Mouse (Mus musculus) midbrain, embryonic 11.5 days (tissue): ENCODE data around the gene Per3. TPM values are rescaled to one million over a fixed set of nuclear protein-coding genes. Genes with fewer than 3 reads are reported as not detected.
A peak's percentile ranks its signal among the peaks of the same experiment; 100 is the strongest.

Source experiments
- ATAC-seq: fragments of 200-750 bp; cut with Nextera tagmentation; 2 replicates; pipeline ENCODE4 v1.8.0; 2017; ENCODE audit warnings: moderate TSS enrichment, moderate library complexity; ENCODE audit not compliant: low FRiP score
- DNase-seq: peaks from one replicate; pipeline ENCODE4 v3.0.0; 2015; ENCODE audit warnings: low spot score; ENCODE audit errors: missing footprints
- H3K27ac ChIP-seq: fragments of 300-500 bp; sonication (generic); 2 replicates; pipeline ENCODE4 v1.5.1; 2014; ENCODE audit warnings: low read depth, low read length
- H3K27me3 ChIP-seq: fragments of 300-500 bp; sonication (generic); 2 replicates; pipeline ENCODE4 v1.6.1; 2014; ENCODE audit warnings: mild to moderate bottlenecking, low read length, moderate library complexity, mixed read lengths; ENCODE audit not compliant: control insufficient read depth, insufficient read depth
- H3K36me3 ChIP-seq: fragments of 300-500 bp; sonication (generic); 2 replicates; pipeline ENCODE4 v1.6.1; 2014; ENCODE audit warnings: mild to moderate bottlenecking, low read length, moderate library complexity, mixed read lengths; ENCODE audit not compliant: control insufficient read depth, insufficient read depth
- H3K4me1 ChIP-seq: fragments of 300-500 bp; sonication (generic); 2 replicates; pipeline ENCODE4 v1.6.1; 2014; ENCODE audit warnings: low read length; ENCODE audit not compliant: control insufficient read depth, insufficient read depth
- H3K4me2 ChIP-seq: fragments of 300-500 bp; sonication (generic); 2 replicates; pipeline ENCODE4 v1.6.1; 2014; ENCODE audit warnings: mild to moderate bottlenecking, moderate library complexity
- H3K4me3 ChIP-seq: fragments of 300-500 bp; sonication (generic); 2 replicates; pipeline ENCODE4 v1.5.1; 2014; ENCODE audit warnings: low read depth, low read length
- H3K9ac ChIP-seq: fragments of 300-500 bp; sonication (generic); 2 replicates; pipeline ENCODE4 v1.6.1; 2014; ENCODE audit warnings: low read length
- H3K9me3 ChIP-seq: fragments of 300-500 bp; sonication (generic); 2 replicates; pipeline ENCODE4 v1.6.1; 2016; ENCODE audit warnings: low read length; ENCODE audit not compliant: control insufficient read depth
- WGBS: fragments of 180-500 bp; shearing (Covaris S2); extraction: QIAGEN DNeasy Blood & Tissue Kit; methylation state at CpG from one replicate; pipeline ENCODE4 v1.1.7; 2014; 5-methylcytosine and 5-hydroxymethylcytosine counted together
- polyA plus RNA-seq: library from polyadenylated mRNA; unstranded; fragments of >200 nt; fragmentation: Nextera tagmentation; extraction: Ambion mirVana; gene quantifications from 2 replicates; pipeline ENCODE4 v1.2.1, GENCODE M21; 2014

Gene Per3
- polyA plus RNA-seq, 1 experiment from 2014 or later, result 3.9 TPM

DNA sequence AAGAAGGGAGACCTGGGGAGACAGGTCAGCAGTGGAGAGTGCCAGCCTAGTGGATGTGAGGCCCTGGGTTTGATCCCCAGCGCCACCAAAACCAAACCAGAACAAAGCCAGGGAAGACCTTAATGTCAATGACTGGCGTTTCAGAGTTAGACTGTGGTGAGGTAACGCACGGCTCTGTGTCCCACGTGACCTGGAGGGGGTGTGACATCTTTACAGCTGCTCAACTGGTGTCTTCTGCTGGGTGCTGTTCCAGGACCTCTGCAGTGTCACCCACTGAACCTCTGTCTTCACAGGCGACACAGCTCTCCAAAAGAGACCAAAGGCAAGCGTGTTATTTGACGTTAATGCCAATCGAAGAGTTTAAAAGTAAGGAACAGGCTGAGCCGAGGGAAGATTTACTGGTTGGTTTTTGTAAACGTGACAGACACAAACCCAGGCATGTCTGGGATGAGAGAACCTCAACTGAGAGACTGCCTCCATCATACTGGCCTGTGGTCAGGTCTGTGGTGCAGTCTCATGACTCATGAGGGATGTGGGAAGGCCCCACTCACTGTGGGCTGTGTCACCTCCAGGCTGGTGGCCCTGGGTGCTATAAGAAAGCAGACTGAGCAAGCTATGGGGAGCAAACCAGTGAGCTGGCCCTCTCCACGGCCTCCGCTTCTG, 38.7 kb downstream of the Per3 start:
- WGBS, result 91% methylated on average over 13 of the region's 13 CpGs
- Histone ChIP-seq H3K9ac (no peak overlapping the region), H3K27me3 (no peaks in the 10 kb centered on the region), H3K27ac (no peak overlapping the region), H3K9me3 (no peaks in the 10 kb centered on the region), H3K36me3 (no peaks in the 10 kb centered on the region), H3K4me1 (no peaks in the 10 kb centered on the region), H3K4me2 (no peak overlapping the region), H3K4me3 (no peak overlapping the region)
- no peak for DNase-seq
- no peak for ATAC-seq

DNA sequence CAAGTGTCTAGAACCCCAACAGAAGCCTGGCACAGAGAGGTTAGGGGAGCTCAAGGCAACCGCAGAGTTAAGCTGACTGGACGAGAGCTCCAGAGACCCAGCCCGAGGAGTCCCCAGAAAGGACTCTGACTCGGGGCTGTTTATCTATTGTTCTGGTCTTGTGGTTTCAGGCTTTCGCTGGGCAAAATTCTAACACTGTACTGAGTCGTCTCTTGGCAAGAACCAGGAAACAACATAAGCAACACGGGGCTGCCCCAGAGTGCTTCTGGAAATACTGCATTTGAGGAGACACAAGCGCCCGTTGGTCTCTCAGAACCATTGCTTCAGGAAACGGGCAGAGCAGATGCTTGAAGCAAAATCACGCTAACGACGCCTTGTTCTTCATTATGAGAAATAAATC, 43.1 kb downstream of the Per3 start:
- WGBS, result 81% methylated on average over 13 of the region's 13 CpGs
- no peak overlapping the region for H3K4me2 ChIP-seq
- no peaks in the 10 kb centered on the region for H3K36me3 ChIP-seq
- H3K27ac ChIP-seq, result no peak overlapping the region
- DNase-seq, result no peak
- H3K4me3 ChIP-seq, result no peak overlapping the region
- H3K9me3 ChIP-seq, result no peaks in the 10 kb centered on the region
- no peak for ATAC-seq
- no peak overlapping the region for H3K9ac ChIP-seq
- H3K27me3 ChIP-seq, result no peaks in the 10 kb centered on the region
- no peaks in the 10 kb centered on the region for H3K4me1 ChIP-seq

DNA sequence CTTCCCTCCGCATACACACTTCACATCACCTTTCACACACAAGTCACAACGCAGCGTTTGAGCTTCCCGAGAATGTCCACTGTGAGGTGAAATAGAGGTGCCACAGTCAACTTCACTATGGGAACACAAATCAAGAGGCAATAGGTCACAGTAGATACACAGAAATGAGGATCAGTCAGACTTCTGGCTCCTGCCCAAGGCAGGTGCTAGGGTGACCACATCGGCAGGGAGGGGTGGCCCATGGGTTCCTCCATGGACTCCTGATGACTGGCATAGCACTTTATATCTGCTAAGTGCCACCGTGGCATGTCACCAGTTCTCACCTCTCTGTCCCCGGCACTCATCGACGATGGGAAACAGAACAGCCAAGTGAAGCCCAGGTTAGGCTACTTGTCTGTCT, 45.8 kb downstream of the Per3 start:
- Histone ChIP-seq H3K27ac (no peak overlapping the region), H3K4me1 (no peaks in the 10 kb centered on the region), H3K27me3 (no peaks in the 10 kb centered on the region), H3K4me2 (no peak overlapping the region), H3K9ac (no peak overlapping the region), H3K36me3 (no peaks in the 10 kb centered on the region), H3K4me3 (no peak overlapping the region), H3K9me3 (no peaks in the 10 kb centered on the region)
- DNase-seq (no peak), ATAC-seq (no peak)
- WGBS, result 94% methylated on average over 9 of the region's 9 CpGs

DNA sequence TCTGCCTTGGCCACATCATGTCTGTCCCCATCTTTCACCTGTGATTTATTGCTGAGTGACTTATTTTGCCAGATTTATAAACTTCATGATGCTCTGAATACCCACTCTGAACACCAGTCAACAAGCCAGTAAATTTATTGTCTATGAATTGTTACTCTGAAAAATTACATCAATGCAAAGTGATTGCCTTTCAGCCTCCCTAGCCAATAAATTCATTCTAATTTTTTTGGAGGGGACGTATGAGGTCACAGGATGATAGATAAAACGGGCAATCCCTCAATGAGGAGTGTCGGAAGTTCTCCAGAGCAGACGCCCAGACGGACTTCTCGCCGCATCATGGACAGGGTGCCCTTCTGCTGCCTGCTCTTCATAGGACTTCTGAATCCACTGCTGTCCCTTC, 47.7 kb downstream of the Per3 start, which contains the start of gene Uts2:
Uts2 (plus strand) TSS at position 301 of the 400 bp plus-strand sequence.
- Histone ChIP-seq H3K9ac (no peak within 1 kb of the TSS), H3K27ac (no peak within 1 kb of the TSS), H3K4me1 (no peaks in the 10 kb centered on the region), H3K36me3 (no peaks in the 10 kb centered on the region), H3K9me3 (no peaks in the 10 kb centered on the region), H3K4me2 (no peak within 1 kb of the TSS), H3K4me3 (no peak within 1 kb of the TSS), H3K27me3 (no peaks in the 10 kb centered on the region)
- no peak for ATAC-seq
- 92% methylated on average over 7 of the region's 7 CpGs for WGBS
- DNase-seq, result no peak

DNA sequence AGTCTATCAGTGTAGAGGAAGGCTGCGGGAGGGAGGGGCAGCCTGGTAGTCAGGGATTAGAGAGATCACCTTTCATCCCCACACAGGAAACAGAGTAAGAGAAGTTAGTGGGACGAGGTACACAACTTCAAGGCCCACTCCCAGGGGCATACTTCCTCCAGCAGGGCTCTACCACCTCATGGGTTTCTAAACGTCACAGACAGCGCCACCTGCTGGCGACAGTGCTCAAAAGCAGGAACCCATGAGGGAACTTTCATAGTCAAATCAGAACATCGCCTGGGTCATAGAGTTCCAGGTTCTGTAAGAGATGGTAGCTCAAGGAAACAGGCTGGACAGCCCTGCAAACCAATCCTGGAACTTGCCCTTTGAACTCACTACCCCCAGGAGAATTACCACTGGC, 54.3 kb downstream of the Per3 start:
- Histone ChIP-seq H3K9ac (no peak overlapping the region), H3K9me3 (no peaks in the 10 kb centered on the region), H3K4me1 (no peaks in the 10 kb centered on the region), H3K4me3 (no peak overlapping the region), H3K27me3 (no peaks in the 10 kb centered on the region), H3K27ac (no peak overlapping the region), H3K36me3 (no peaks in the 10 kb centered on the region), H3K4me2 (no peak overlapping the region)
- 45% methylated on average over 6 of the region's 6 CpGs for WGBS
- DNase-seq, result peak; percentile 85
- ATAC-seq, result no peak

DNA sequence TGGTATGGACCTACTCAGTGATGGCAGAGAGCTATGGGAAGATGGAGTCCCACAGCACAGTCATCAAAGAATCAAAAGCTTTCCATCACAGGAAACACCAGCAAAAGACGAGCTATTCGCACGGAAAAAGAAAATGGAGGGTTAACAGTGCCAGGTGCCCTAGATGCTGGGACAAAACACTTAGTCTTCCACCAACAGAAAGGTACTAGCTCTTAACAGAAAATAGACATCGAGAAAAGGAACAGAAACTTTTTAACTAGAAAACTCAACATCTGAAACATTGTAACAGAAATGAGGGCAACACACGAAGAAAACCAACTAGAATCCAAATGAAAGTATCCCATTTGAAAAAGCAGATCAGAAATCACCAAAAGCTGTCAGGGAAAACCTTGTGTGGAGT, 64.3 kb downstream of the Per3 start:
- Histone ChIP-seq H3K27ac (no peak overlapping the region), H3K4me2 (no peak overlapping the region), H3K4me3 (no peak overlapping the region), H3K9ac (no peak overlapping the region), H3K4me1 (no peaks in the 10 kb centered on the region), H3K36me3 (no peaks in the 10 kb centered on the region), H3K27me3 (no peaks in the 10 kb centered on the region), H3K9me3 (no peaks in the 10 kb centered on the region)
- ATAC-seq (no peak), DNase-seq (no peak)
- 85% methylated on average over 5 of the region's 5 CpGs for WGBS

DNA sequence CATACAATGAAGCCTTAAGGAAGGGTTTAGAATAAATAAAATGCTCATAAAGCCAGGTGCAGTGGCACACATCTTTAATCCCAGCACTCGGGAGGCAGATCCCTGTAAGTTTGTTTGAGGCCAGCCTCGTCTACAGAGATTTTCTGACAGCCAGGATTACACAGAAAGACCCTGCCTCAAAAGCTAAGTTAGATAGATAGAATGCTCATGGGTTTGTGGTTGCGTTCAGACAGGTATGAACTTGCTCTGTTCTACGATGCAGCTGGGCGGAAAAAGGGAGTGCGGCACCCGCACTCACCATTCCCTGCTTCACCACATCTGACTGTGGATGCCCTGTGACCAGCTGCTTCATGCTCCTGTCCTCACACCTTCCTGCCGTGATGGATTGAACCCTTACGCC, 65.0 kb downstream of the Per3 start:
- Histone ChIP-seq H3K4me2 (no peak overlapping the region), H3K36me3 (no peaks in the 10 kb centered on the region), H3K9me3 (no peaks in the 10 kb centered on the region), H3K9ac (no peak overlapping the region), H3K27ac (no peak overlapping the region), H3K27me3 (no peaks in the 10 kb centered on the region), H3K4me1 (no peaks in the 10 kb centered on the region), H3K4me3 (no peak overlapping the region)
- ATAC-seq (no peak), DNase-seq (no peak)
- 88% methylated on average over 9 of the region's 9 CpGs for WGBS

DNA sequence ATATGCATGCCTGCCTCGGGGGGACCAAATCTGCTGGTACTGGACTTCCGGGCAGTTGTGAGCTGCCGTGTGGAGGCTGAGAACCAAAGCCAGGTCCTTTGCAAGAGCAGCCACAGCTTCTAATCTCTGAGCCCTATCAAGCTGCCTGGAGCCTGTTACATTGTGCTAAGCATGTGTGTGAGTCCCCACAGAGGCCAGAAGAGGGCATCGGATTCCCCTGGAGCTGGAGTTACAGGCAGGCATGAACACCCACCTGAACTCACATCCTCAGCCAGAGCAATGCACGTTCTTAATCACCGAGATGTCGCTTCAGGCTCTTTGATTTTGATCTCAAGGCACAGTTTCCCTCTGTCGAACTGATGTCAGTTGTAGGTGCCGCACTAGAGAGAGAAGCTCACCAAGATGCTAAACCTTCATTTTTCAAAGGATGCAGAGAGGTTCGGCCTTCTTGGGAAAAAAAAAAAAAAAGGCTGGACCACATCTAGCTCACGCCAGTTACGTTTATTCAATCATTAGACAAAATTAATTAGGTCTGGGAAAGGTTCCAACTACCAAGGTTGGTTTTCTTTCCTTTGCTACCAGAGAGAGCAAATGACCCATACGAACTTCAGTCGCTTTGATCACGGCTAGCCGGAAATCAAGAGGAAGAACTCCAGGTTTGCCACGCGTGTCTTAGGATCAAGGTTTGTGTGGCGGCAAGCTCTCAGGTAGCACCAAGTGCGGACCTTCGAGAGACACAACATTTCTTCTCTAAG, 66.1 kb downstream of the Per3 start:
- H3K9ac ChIP-seq, result no peak overlapping the region
- H3K27me3 ChIP-seq, result no peaks in the 10 kb centered on the region
- H3K4me1 ChIP-seq, result no peaks in the 10 kb centered on the region
- no peak overlapping the region for H3K27ac ChIP-seq
- ATAC-seq (no peak), DNase-seq (no peak)
- H3K36me3 ChIP-seq, result no peaks in the 10 kb centered on the region
- no peak overlapping the region for H3K4me3 ChIP-seq
- 96% methylated on average over 21 of the region's 21 CpGs for WGBS
- H3K4me2 ChIP-seq, result no peak overlapping the region
- no peaks in the 10 kb centered on the region for H3K9me3 ChIP-seq

DNA sequence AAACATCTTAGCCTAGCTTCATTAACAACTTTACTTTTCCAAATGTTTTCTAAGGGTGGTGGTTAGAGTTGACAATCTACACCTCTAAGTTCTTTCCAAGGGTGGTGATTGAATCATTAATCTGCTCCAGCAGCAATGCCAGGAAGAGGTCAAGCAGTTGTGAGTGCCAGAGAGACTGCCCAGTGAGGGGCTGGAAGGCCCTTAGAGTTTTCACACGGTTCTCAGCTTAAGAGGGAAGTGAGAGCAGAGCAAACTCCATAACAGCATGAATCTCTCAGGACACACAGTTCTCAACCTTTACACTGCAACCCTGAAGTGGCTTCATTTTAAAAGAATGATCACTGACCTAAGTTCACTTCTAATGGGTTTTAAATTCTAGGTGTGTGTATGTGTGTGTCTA, 69.3 kb downstream of the Per3 start:
- ATAC-seq (no peak), DNase-seq (no peak)
- Histone ChIP-seq H3K27ac (no peak overlapping the region), H3K9ac (no peak overlapping the region), H3K36me3 (no peaks in the 10 kb centered on the region), H3K9me3 (no peaks in the 10 kb centered on the region), H3K4me1 (no peaks in the 10 kb centered on the region), H3K4me3 (no peak overlapping the region), H3K27me3 (no peaks in the 10 kb centered on the region), H3K4me2 (no peak overlapping the region)
- WGBS, result 39% methylated on average over 1 of the region's 1 CpGs
